Mouse (Mus musculus) erythroblast, embryonic 14.5 days (primary cell): ENCODE measurements around the gene Supt3. TPM values are rescaled to one million over a fixed set of nuclear protein-coding genes. Genes with fewer than 3 reads are reported as not detected.

ENCODE experiments used
- H3K27me3 ChIP-seq: 2 replicates; pipeline ENCODE4 v1.6.1; 2012; ENCODE audit warnings: inconsistent platforms; ENCODE audit not compliant: control insufficient read depth
- H3K36me3 ChIP-seq: 2 replicates; pipeline ENCODE4 v1.6.1; 2012; ENCODE audit warnings: mild to moderate bottlenecking, inconsistent platforms; ENCODE audit not compliant: control insufficient read depth
- H3K4me1 ChIP-seq: 2 replicates; pipeline ENCODE4 v1.6.1; 2012; ENCODE audit warnings: inconsistent platforms; ENCODE audit not compliant: control insufficient read depth
- H3K4me3 ChIP-seq: replicated peaks from 2 replicates; pipeline ENCODE3; 2012; ENCODE audit warnings: moderate library complexity, mild to moderate bottlenecking, inconsistent platforms
- H3K9me3 ChIP-seq: 2 replicates; pipeline ENCODE4 v1.6.1; 2012; ENCODE audit warnings: low read length, inconsistent platforms, mixed read lengths; ENCODE audit not compliant: control insufficient read depth
- GATA1 ChIP-seq: IDR thresholded peaks from 2 replicates; pipeline ENCODE4 v1.6.1; 2012; ENCODE audit warnings: low read length, inconsistent platforms, mixed read lengths
- TAL1 ChIP-seq: IDR thresholded peaks from 3 replicates; pipeline ENCODE4 v1.6.1; 2012; ENCODE audit warnings: low read length, inconsistent platforms, mixed read lengths
- polyA plus RNA-seq: library from polyadenylated mRNA; stranded (reverse); fragments of >175 nt; gene quantifications from 2 replicates; pipeline ENCODE4 v1.2.3, GENCODE M21; 2012

Gene Supt3
- polyA plus RNA-seq, 1 experiment: 0.62 TPM

DNA sequence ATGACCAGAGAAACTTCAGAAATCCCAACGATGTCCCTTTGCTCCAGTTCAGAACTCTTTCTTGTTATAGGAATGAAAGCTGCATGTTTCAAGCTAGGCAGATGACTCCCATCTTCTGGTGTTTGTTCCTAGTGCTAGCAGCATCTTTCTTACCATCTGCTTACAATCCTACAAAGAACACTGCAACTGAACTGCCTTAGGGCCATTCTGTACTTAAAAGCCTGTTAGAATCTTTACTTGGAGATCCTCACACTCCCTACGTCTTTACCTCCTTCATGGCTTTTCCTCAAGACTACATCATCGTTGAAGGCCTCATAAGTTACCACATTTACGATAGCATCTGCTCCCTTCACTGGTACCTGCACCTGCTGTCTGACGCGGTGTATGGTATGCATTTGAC is 86.2 kb downstream of the Supt3 start:
- Histone ChIP-seq H3K9me3 (no peaks in the 10 kb centered on the region), H3K27me3 (no peaks in the 10 kb centered on the region), H3K36me3 (no peaks in the 10 kb centered on the region), H3K4me1 (no peaks in the 10 kb centered on the region), H3K4me3 (no peak overlapping the region)
- TF ChIP-seq TAL1 (no peak), GATA1 (no peak)

DNA sequence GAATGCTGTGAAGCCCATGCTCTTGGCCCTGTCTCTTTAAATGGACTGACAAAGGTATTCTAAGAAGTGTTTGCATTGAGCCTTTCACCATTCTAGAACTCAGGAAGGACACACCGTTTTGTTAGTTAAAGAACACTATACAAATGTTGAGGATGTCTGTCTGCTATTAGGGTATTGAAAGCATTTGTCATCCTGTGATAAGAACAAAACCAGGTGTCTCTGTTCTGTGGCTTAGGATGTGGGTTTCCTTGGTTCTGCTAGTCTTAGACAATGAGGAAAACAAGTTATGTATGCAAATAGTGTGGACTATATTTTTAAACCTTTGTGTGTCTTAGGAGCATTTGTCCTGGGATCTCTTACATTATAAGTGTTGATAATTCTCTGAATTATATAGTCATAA is 116.6 kb downstream of the Supt3 start:
- peaks cover 4% of the 10 kb centered on the region for H3K4me1 ChIP-seq
- no peak overlapping the region for H3K4me3 ChIP-seq
- H3K27me3 ChIP-seq: no peaks in the 10 kb centered on the region
- TF ChIP-seq GATA1: no peak
- no peak for TF ChIP-seq TAL1
- no peaks in the 10 kb centered on the region for H3K36me3 ChIP-seq
- H3K9me3 ChIP-seq: no peaks in the 10 kb centered on the region; the same call in 1 of the 2 replicates

DNA sequence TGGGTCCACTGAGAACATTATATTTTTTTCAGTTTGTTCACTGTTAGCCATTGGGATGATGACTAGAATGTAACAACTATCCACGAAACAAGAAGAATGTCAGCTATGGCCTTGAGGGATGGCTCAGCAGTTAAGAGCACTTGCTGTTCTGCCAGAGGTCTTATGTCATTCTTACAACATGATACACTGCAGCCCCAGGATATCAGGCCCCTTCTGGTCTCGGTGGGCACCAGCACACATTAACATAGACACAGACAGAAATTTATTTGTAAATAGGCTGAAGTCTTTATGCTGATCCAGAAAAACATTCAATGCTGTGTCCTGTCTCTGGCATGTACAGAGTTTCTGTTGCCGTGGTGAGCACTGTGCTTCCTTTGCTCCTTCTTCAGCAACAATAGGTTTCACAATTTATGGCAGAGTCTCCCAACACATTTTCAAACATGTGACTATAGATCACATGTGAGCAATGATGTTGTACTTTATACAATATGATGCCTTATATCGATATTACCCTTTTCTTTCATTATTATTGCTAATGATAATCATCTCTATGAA is 166.7 kb downstream of the Supt3 start:
- H3K27me3 ChIP-seq: no peaks in the 10 kb centered on the region
- no peaks in the 10 kb centered on the region for H3K4me1 ChIP-seq
- TF ChIP-seq GATA1 (no peak), TAL1 (no peak)
- H3K36me3 ChIP-seq: no peaks in the 10 kb centered on the region
- no peaks in the 10 kb centered on the region for H3K9me3 ChIP-seq
- H3K4me3 ChIP-seq: no peak overlapping the region

DNA sequence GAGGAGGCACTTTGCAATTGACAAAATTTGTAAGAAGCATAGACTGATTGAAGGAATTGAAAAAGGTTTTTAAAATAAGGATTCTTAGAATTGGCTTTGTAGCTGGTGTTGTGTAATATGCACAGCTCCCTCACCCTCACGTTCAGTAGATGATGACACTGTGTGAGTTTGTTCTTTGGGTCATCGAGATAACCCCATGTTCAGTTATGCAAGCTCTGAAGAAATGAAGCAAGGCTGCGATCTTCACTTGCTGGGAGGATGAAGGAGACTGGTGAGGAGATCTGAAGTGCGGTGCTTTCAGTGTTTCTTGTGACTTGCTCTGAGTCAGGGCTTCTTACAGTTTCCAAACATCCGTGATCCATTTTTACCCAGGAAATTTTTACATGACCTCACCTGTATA is 168.4 kb downstream of the Supt3 start:
- TF ChIP-seq TAL1: no peak
- no peak for TF ChIP-seq GATA1
- H3K4me1 ChIP-seq: no peaks in the 10 kb centered on the region
- H3K9me3 ChIP-seq: no peaks in the 10 kb centered on the region
- H3K36me3 ChIP-seq: no peaks in the 10 kb centered on the region
- H3K4me3 ChIP-seq: no peak overlapping the region
- no peaks in the 10 kb centered on the region for H3K27me3 ChIP-seq

DNA sequence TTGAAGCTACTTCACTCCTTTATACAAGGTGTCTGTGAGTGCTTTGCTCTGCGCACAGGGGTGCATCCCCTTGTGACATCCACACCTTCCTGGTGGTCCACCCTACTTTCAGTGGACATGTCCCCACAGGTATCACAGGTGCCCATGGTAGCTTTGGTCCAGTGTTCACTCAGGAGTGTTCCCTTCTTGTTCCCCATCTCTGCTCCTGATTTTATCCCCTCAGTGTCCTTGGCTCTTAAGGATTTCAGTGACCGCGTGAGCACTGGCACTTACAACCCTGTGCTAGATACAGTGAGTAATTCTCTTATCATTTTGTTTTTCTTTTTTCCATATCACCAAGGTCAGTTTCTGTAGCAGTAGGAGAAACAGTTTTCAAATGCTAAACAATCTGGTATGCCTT is 171.4 kb downstream of the Supt3 start:
- Histone ChIP-seq H3K4me3 (no peak overlapping the region), H3K9me3 (no peaks in the 10 kb centered on the region), H3K27me3 (no peaks in the 10 kb centered on the region), H3K36me3 (no peaks in the 10 kb centered on the region), H3K4me1 (no peaks in the 10 kb centered on the region)
- no peak for TF ChIP-seq GATA1
- TF ChIP-seq TAL1: no peak

DNA sequence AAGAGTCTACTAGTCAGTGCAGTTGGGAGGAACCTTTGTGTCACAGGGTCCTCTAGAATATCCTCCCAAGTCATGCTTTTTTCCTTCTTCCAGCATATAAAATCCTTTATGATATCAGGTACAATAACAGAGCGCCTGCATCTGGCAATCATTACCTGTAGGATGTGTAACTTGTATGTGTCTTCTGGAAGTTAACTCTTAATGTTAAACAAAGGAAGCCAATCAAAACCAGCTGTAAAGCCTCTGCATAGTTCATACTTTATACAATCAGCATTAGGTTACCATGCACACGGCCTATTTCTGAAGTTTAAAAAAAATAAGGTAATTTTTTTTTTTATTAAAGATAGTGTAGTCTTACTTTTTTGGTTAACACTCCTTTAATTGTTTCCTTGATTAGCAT is 179.7 kb downstream of the Supt3 start:
- Histone ChIP-seq H3K36me3 (no peaks in the 10 kb centered on the region), H3K9me3 (no peaks in the 10 kb centered on the region), H3K27me3 (no peaks in the 10 kb centered on the region), H3K4me1 (peaks cover 6% of the 10 kb centered on the region), H3K4me3 (no peak overlapping the region)
- TF ChIP-seq TAL1: no peak
- no peak for TF ChIP-seq GATA1

DNA sequence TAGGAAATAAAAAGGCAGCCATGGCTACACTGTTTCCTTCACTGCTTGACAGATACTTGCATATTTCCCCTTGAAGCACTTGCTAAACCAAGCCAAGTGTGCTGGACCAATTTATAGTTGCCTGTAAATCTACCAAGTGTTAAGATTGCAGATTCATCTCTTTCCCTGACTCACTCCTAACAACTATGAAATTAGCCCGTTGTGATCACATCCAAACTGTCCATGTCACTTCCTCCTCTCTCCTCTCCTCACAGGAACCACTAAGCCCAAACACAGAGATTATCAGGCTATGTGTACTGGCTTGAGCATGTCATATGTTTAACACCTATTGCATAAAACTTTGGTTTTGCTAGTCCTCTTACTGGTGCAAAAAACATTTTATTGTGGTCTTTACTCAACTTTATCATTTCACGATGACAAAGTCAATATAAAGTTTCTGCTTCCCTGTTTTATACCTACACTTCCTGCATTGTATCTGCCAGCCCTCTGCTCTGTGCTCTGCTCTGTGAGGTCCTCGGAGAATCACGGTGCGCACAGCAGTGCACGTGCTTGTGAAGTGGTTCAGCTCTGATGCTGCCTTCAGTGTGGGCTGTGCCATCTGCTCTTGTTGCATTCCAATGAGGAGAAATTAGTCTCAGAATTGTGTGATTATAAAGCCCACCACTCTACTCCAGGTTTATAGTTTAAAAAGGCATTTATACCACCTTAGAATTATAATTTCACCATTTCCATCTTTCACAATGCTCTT is 186.3 kb downstream of the Supt3 start:
- H3K9me3 ChIP-seq: no peaks in the 10 kb centered on the region
- TF ChIP-seq TAL1 (no peak), GATA1 (no peak)
- H3K36me3 ChIP-seq: no peaks in the 10 kb centered on the region
- H3K4me1 ChIP-seq: peaks cover 6% of the 10 kb centered on the region
- no peak overlapping the region for H3K4me3 ChIP-seq
- no peaks in the 10 kb centered on the region for H3K27me3 ChIP-seq

DNA sequence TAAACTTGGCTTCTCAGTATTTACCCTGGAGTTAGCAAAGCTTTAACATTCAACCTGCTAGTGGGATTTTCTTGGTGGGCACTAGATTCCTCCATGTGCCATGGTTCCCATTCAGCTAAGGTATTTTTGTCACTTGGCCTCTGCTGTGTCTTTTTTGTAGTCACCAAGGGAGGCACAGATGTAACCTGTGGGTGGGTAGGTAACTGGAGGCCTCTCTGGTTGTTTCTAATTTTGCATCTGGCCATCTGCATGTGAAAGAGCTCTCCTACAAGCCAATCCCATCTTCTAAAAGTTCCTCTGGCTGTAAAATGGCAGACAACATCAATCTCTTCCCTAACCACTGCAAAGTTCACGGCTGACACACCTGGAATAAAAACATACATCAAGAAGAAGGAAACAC is 190.2 kb downstream of the Supt3 start:
- Histone ChIP-seq H3K36me3 (no peaks in the 10 kb centered on the region), H3K27me3 (no peaks in the 10 kb centered on the region), H3K4me1 (no peaks in the 10 kb centered on the region), H3K9me3 (no peaks in the 10 kb centered on the region), H3K4me3 (no peak overlapping the region)
- no peak for TF ChIP-seq GATA1
- TF ChIP-seq TAL1: no peak

DNA sequence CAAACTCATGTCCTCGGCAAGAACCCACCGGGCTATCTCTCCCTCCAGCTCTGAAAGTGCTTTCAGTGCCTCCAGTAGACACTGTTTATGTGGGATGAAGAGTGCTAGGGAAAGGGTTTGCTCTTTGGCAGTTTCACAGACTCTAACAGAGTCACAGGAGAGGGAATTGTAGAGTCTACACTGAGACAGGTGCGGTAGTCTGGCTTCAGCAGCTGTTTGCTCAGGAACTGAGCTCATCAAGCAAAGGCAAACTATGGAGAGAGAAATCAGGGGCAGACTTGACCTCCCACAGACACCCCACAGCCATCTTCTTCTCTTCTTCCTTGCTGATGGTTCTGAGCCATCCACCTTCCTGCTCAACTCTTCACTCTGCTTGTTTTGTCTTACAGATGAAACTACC is 193.3 kb downstream of the Supt3 start:
- H3K4me3 ChIP-seq: no peak overlapping the region
- H3K27me3 ChIP-seq: no peaks in the 10 kb centered on the region
- no peaks in the 10 kb centered on the region for H3K4me1 ChIP-seq
- H3K36me3 ChIP-seq: no peaks in the 10 kb centered on the region
- no peaks in the 10 kb centered on the region for H3K9me3 ChIP-seq
- TF ChIP-seq TAL1 (no peak), GATA1 (no peak)
